Mouse (Mus musculus): ENCODE results near the gene Gucy1b2. TPM values are rescaled to one million over a fixed set of nuclear protein-coding genes. Genes with fewer than 3 reads are reported as not detected.

Gucy1b2 gene
- polyA plus RNA-seq, 1 experiment from 2014 or later: 0.06 TPM

DNA sequence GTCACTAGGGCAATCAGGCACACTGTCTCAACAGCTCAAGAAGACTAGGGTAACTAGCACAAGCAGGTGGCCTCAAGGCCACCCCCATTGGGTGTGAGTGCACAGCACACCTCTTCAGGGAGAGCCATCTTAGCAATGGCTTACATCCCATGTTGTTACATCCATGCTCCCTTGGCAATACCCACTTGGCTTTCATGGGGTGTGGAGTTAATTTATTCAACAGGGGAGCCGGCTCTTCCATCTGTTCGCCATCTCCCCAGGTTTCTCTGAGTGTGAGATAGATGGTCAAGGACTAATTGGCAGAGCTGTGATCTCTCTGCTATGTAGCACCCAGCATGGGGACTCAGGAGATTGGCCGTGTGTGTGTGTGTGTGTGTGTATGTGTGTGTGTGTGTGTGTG, 73.0 kb downstream of the Gucy1b2 start:
- no peak for ATAC-seq
- Histone ChIP-seq H3K9me3 (ENCODE audit: control insufficient read depth, low read length) (no peaks in the 10 kb centered on the region), H3K4me3 (ENCODE audit: low read length) (no peak overlapping the region), H3K9ac (ENCODE audit: low read depth, low read length) (no peak overlapping the region), H3K27ac (ENCODE audit: low read length) (no peak overlapping the region), H3K4me2 (ENCODE audit: low read depth, low read length) (no peak overlapping the region), H3K4me1 (ENCODE audit: control insufficient read depth, insufficient read depth, low read length) (no peaks in the 10 kb centered on the region), H3K36me3 (ENCODE audit: control insufficient read depth, insufficient read depth, low read length) (no peaks in the 10 kb centered on the region), H3K27me3 (replicated peaks; ENCODE audit: control insufficient read depth, insufficient read depth, low read length) (no peaks in the 10 kb centered on the region)
- WGBS: 84% methylated on average over 3 of the region's 3 CpGs

DNA sequence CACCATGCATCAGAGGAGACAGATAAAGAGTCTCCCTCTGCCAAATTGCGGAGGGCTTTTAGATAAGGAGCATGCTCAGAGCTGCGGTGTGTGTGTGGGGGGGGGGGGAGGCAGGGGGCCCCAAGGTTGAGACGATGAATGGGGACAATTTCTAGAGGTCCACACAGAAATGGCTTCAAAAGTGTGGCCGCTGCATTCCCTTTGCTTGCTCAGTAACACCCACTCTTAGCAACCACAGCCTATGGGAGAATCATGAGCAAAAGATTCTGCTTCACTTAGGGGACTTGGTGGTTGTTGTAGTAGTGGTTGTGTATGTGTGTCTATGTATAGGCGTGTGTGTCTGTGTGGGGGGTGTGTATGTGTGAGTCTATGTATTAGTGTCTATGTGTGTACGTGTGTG, 75.5 kb downstream of the Gucy1b2 start:
- 91% methylated on average over 6 of the region's 6 CpGs for WGBS
- no peak overlapping the region for H3K9ac ChIP-seq (ENCODE audit: low read depth, low read length)
- no peaks in the 10 kb centered on the region for H3K27me3 ChIP-seq (replicated peaks; ENCODE audit: control insufficient read depth, insufficient read depth, low read length)
- H3K4me2 ChIP-seq (ENCODE audit: low read depth, low read length): no peak overlapping the region
- no peak overlapping the region for H3K4me3 ChIP-seq (ENCODE audit: low read length)
- H3K4me1 ChIP-seq (ENCODE audit: control insufficient read depth, insufficient read depth, low read length): no peaks in the 10 kb centered on the region
- no peak overlapping the region for H3K27ac ChIP-seq (ENCODE audit: low read length)
- no peak for ATAC-seq
- H3K36me3 ChIP-seq (ENCODE audit: control insufficient read depth, insufficient read depth, low read length): peaks cover 5% of the 10 kb centered on the region; the same call in 1 of the 2 replicates
- H3K9me3 ChIP-seq (ENCODE audit: control insufficient read depth, low read length): no peaks in the 10 kb centered on the region

DNA sequence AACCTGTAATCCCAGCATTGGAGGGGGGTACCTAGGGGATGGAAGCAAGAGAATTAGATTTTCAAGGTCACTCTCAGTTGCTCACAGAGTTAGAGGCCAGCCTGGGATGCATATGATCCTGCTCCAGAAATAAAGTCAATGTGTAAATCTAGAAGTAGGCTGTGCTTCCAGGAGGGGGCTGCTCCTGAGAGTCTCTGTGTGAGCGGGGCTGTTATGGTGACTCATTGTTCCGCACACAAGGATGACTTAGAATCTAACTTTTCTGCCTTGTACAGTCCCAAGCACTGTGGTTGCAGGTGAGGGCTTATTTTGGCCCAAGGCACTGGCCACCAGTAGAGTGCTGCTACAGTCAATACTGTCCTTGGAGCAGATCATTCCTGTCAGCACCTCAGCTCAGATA, 76.7 kb downstream of the Gucy1b2 start:
- Histone ChIP-seq H3K27me3 (replicated peaks; ENCODE audit: control insufficient read depth, insufficient read depth, low read length) (no peaks in the 10 kb centered on the region), H3K36me3 (ENCODE audit: control insufficient read depth, insufficient read depth, low read length) (peaks cover 5% of the 10 kb centered on the region; the same call in 1 of the 2 replicates), H3K4me2 (ENCODE audit: low read depth, low read length) (no peak overlapping the region), H3K9ac (ENCODE audit: low read depth, low read length) (no peak overlapping the region), H3K4me1 (ENCODE audit: control insufficient read depth, insufficient read depth, low read length) (no peaks in the 10 kb centered on the region), H3K27ac (ENCODE audit: low read length) (no peak overlapping the region), H3K9me3 (ENCODE audit: control insufficient read depth, low read length) (no peaks in the 10 kb centered on the region), H3K4me3 (ENCODE audit: low read length) (no peak overlapping the region)
- 88% methylated on average over 2 of the region's 2 CpGs for WGBS
- no peak for ATAC-seq

DNA sequence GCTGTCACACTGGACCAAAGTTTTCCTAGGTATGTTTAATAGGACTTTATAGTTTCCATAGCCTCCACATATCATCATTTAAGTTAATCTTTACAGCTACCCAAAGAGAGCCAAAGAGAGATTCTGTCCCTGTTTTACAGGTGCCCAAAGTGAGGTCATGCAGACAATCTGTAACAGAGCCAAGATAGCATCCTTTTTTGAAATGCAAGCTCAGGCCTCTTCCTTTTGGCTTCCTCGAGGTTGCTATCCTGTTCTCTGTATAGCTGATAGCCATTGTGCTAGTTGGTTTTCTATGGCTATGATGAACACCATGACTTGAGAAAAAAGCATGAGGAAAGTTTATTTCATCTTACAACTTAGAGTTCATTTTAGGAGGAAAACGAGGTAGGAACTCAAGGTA, 80.0 kb downstream of the Gucy1b2 start:
- Histone ChIP-seq H3K4me1 (ENCODE audit: control insufficient read depth, insufficient read depth, low read length) (peaks cover 4% of the 10 kb centered on the region), H3K9ac (ENCODE audit: low read depth, low read length) (no peak overlapping the region), H3K36me3 (ENCODE audit: control insufficient read depth, insufficient read depth, low read length) (peaks cover 5% of the 10 kb centered on the region; the same call in 1 of the 2 replicates), H3K9me3 (ENCODE audit: control insufficient read depth, low read length) (no peaks in the 10 kb centered on the region), H3K4me2 (ENCODE audit: low read depth, low read length) (no peak overlapping the region), H3K27ac (ENCODE audit: low read length) (no peak overlapping the region), H3K27me3 (replicated peaks; ENCODE audit: control insufficient read depth, insufficient read depth, low read length) (no peaks in the 10 kb centered on the region), H3K4me3 (ENCODE audit: low read length) (no peak overlapping the region)
- ATAC-seq: no peak
- WGBS: 70% methylated on average over 2 of the region's 2 CpGs

DNA sequence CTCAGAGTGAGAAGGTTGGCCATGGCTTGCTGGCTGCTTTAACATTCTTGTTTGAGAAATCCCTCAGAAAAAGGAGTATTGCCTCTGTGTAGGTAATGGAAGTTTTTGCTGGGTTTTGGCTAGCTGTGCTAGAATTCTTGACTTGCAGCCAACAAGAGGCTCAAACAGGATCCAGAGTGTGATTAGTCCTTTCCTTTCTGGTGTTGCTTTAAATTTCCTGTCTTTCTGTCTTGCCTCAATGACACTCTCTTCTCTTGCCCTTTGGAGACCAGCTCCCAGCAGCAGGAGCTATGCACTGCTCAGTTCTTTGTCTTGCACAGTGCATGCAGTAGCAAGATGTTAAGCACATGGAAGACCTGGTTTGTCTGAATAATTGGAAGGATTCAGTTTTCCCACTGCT, 80.4 kb downstream of the Gucy1b2 start:
- Histone ChIP-seq H3K27ac (ENCODE audit: low read length) (no peak overlapping the region), H3K4me3 (ENCODE audit: low read length) (no peak overlapping the region), H3K9me3 (ENCODE audit: control insufficient read depth, low read length) (no peaks in the 10 kb centered on the region), H3K9ac (ENCODE audit: low read depth, low read length) (no peak overlapping the region), H3K36me3 (ENCODE audit: control insufficient read depth, insufficient read depth, low read length) (peaks cover 5% of the 10 kb centered on the region; the same call in 1 of the 2 replicates), H3K4me1 (ENCODE audit: control insufficient read depth, insufficient read depth, low read length) (peaks cover 8% of the 10 kb centered on the region), H3K4me2 (ENCODE audit: low read depth, low read length) (no peak overlapping the region), H3K27me3 (replicated peaks; ENCODE audit: control insufficient read depth, insufficient read depth, low read length) (no peaks in the 10 kb centered on the region)
- no peak for ATAC-seq

DNA sequence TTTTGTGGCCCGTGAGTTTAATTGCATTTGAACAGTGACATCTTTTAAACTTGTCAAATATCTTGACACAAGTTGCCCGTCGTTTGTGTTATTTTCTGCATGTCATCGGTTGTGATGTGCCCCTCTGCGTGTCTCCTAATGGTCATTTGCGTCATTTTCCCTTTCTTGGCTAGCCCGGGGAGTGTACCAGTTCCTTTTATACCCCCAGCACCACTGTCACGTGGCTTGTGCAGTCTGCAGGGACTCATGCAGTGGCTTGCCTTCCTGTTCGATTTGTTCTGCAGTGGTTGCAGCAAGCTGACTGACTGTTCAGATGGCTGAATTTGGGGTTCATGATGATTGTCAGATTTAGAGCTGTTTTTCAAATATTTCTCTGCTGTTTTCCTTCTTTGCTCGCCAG, 82.1 kb downstream of the Gucy1b2 start:
- Histone ChIP-seq H3K36me3 (ENCODE audit: control insufficient read depth, insufficient read depth, low read length) (peaks cover 5% of the 10 kb centered on the region; the same call in 1 of the 2 replicates), H3K4me3 (ENCODE audit: low read length) (no peak overlapping the region), H3K4me1 (ENCODE audit: control insufficient read depth, insufficient read depth, low read length) (peaks cover 17% of the 10 kb centered on the region), H3K9ac (ENCODE audit: low read depth, low read length) (no peak overlapping the region), H3K27me3 (replicated peaks; ENCODE audit: control insufficient read depth, insufficient read depth, low read length) (no peaks in the 10 kb centered on the region), H3K9me3 (ENCODE audit: control insufficient read depth, low read length) (no peaks in the 10 kb centered on the region), H3K27ac (ENCODE audit: low read length) (no peak overlapping the region), H3K4me2 (ENCODE audit: low read depth, low read length) (no peak overlapping the region)
- no peak for ATAC-seq
- WGBS: 67% methylated on average over 10 of the region's 10 CpGs

DNA sequence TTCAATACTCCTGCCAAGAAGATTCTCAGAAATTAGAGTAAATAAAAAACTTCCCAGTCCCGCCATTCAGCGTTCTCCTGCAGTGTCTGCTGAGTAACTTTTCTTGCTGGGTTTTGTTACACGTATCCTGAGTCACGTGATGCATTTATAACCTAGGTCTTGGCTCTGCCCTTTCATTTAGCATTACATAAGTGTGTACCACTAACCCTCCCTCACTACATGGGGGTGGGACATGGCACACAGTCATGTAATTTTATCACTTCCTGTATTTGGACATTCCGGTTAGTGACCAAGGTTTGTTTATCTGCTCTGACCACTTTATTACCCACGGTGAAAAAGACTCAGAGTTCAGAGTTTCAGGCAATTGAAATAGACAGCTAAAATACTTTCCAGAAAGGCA, 85.3 kb downstream of the Gucy1b2 start:
- Histone ChIP-seq H3K4me3 (ENCODE audit: low read length) (no peak overlapping the region), H3K27ac (ENCODE audit: low read length) (peak overlapping the region; percentile 65), H3K4me2 (ENCODE audit: low read depth, low read length) (no peak overlapping the region), H3K36me3 (ENCODE audit: control insufficient read depth, insufficient read depth, low read length) (peaks cover 3% of the 10 kb centered on the region; the same call in 1 of the 2 replicates), H3K9me3 (ENCODE audit: control insufficient read depth, low read length) (no peaks in the 10 kb centered on the region), H3K9ac (ENCODE audit: low read depth, low read length) (no peak overlapping the region), H3K4me1 (ENCODE audit: control insufficient read depth, insufficient read depth, low read length) (peaks cover 17% of the 10 kb centered on the region), H3K27me3 (replicated peaks; ENCODE audit: control insufficient read depth, insufficient read depth, low read length) (no peaks in the 10 kb centered on the region)
- ATAC-seq: peak; percentile 74
- 20% methylated on average over 6 of the region's 6 CpGs for WGBS

DNA sequence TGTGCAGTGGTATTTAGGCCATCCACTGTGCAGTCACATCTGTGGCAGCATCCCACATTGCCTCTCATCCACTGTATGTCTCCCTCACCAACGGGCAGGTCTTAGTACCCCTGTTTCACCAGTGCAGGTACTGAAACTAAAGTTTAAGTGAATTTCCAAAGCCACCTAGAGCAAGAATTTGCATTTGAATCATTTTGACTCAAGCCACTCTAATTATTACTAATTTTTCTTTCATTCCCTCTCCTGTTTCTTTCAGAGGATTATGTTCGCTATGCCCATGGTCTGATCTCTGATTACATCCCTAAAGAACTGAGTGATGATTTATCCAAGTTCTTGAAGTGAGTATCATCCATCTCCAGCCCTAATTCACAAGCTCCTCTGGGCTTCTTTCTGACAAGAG, 92.3 kb downstream of the Gucy1b2 start:
- 90% methylated on average over 2 of the region's 2 CpGs for whole genome bisulfite sequencing
- ATAC-seq: no peak
- H3K4me1 ChIP-seq (ENCODE audit: control insufficient read depth, insufficient read depth, low read length): no peaks in the 10 kb centered on the region
- H3K27me3 ChIP-seq (replicated peaks; ENCODE audit: control insufficient read depth, insufficient read depth, low read length): no peaks in the 10 kb centered on the region
- peaks cover 3% of the 10 kb centered on the region; the same call in 1 of the 2 replicates for H3K36me3 ChIP-seq (ENCODE audit: control insufficient read depth, insufficient read depth, low read length)
- H3K9me3 ChIP-seq (ENCODE audit: control insufficient read depth, low read length): no peaks in the 10 kb centered on the region
- H3K27ac ChIP-seq (ENCODE audit: low read length): no peak overlapping the region
- no peak overlapping the region for H3K9ac ChIP-seq (ENCODE audit: low read depth, low read length)
- H3K4me2 ChIP-seq (ENCODE audit: low read depth, low read length): no peak overlapping the region
- no peak overlapping the region for H3K4me3 ChIP-seq (ENCODE audit: low read length)

DNA sequence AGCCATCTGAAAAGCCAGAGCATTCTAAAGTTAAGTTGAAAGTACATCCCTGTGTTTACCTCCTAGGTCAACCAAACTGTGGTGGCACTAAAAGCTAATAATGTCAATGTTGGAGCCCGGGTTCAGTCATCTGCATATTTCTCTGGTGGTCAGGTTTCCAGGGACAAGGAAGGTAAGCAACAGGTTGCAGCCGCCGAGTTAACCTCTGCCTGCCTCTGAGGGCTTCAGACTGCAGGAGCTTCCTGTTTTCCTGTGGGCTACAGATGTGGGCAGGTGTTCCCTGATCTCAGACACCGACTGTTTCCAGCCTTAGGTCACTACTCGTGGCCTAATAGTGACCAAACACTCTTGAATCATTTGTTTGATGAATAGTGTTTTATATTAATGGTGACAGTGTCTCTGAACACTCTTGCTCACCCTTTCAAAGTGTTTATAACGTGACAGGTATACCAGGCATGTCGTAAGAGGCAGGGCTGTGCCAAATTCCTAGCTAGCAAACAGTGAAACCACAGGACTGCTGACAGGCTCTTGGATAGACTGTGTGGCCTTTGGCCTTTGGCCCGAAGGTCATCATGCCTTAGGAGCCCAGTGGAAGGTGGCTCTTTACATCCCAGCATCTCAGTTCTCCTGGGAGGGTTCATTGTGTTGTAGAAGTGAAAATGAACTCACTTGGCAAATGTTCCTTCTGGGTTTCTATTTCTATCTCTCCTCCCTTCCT, 94.7 kb downstream of the Gucy1b2 start:
- Histone ChIP-seq H3K4me1 (ENCODE audit: control insufficient read depth, insufficient read depth, low read length) (no peaks in the 10 kb centered on the region), H3K36me3 (ENCODE audit: control insufficient read depth, insufficient read depth, low read length) (peaks cover 3% of the 10 kb centered on the region; the same call in 1 of the 2 replicates), H3K9ac (ENCODE audit: low read depth, low read length) (no peak overlapping the region), H3K27me3 (replicated peaks; ENCODE audit: control insufficient read depth, insufficient read depth, low read length) (no peaks in the 10 kb centered on the region), H3K9me3 (ENCODE audit: control insufficient read depth, low read length) (no peaks in the 10 kb centered on the region), H3K27ac (ENCODE audit: low read length) (no peak overlapping the region), H3K4me2 (ENCODE audit: low read depth, low read length) (no peak overlapping the region), H3K4me3 (ENCODE audit: low read length) (no peak overlapping the region)
- ATAC-seq: no peak
- 44% methylated on average over 8 of the region's 8 CpGs for WGBS

DNA sequence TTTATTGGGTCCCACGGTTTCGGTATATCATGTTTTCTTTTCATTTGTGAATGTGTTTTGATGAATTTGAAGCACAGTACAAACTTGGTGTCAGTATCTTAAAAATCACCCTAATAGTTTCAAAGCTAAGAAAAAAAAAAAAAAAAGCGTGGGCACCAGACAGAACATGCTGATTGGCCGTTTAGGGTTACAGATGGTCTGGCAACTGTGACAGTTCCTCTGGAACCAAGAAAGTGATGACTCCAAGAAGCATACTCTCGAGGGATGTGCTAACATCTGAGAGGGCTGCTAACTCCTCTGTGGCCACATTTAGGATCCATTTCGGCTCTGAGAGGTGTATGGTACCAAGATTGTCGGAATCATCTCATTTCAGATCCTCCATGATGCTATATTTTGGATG, 100.9 kb downstream of the Gucy1b2 start:
- ATAC-seq: no peak
- no peak overlapping the region for H3K27ac ChIP-seq (ENCODE audit: low read length)
- H3K9me3 ChIP-seq (ENCODE audit: control insufficient read depth, low read length): no peaks in the 10 kb centered on the region
- H3K9ac ChIP-seq (ENCODE audit: low read depth, low read length): no peak overlapping the region
- 86% methylated on average over 7 of the region's 7 CpGs for WGBS
- no peak overlapping the region for H3K4me2 ChIP-seq (ENCODE audit: low read depth, low read length)
- no peaks in the 10 kb centered on the region for H3K4me1 ChIP-seq (ENCODE audit: control insufficient read depth, insufficient read depth, low read length)
- no peaks in the 10 kb centered on the region for H3K27me3 ChIP-seq (replicated peaks; ENCODE audit: control insufficient read depth, insufficient read depth, low read length)
- no peak overlapping the region for H3K4me3 ChIP-seq (ENCODE audit: low read length)
- no peaks in the 10 kb centered on the region for H3K36me3 ChIP-seq (ENCODE audit: control insufficient read depth, insufficient read depth, low read length)
